Mouse (Mus musculus) MEL (cell line): Measurements from ENCODE around the gene Cdx2. TPM values are rescaled to one million over a fixed set of nuclear protein-coding genes. Genes with fewer than 3 reads are reported as not detected.

ENCODE experiments used
- DNase-seq: peaks from one replicate; pipeline ENCODE4 v3.0.0; 2011; ENCODE audit warnings: low read depth, low spot score
- H3K27ac ChIP-seq: 2 replicates; pipeline ENCODE4 v1.5.1; 2012; ENCODE audit warnings: low read depth, mild to moderate bottlenecking, control low read depth, low read length, moderate library complexity; ENCODE audit not compliant: control insufficient read depth
- H3K27me3 ChIP-seq, 2 experiments: fragments of 150-350 bp in 1 of 2; sonication (generic) in 1 of 2; 2 replicates each; pipeline ENCODE4 v1.6.1; 2012; ENCODE audit warnings: low read length in 2 of 2, mild to moderate bottlenecking in 2 of 2, improper control_type of control experiment in 1 of 2, moderate library complexity in 1 of 2; ENCODE audit not compliant: insufficient read depth in 2 of 2, control insufficient read depth in 1 of 2
- H3K36me3 ChIP-seq, 2 experiments: 2 replicates each; pipeline ENCODE4 v1.6.1; 2012 to 2014; ENCODE audit warnings: low read length in 2 of 2, improper control_type of control experiment in 1 of 2, inconsistent platforms in 1 of 2, mild to moderate bottlenecking in 1 of 2; ENCODE audit not compliant: insufficient read depth in 2 of 2, control insufficient read depth in 1 of 2
- H3K4me1 ChIP-seq, 2 experiments: fragments of 150-350 bp in 1 of 2; sonication (generic) in 1 of 2; 2 replicates each; pipeline ENCODE4 v1.6.1; 2012; ENCODE audit warnings: low read length in 2 of 2, improper control_type of control experiment in 1 of 2, mild to moderate bottlenecking in 1 of 2; ENCODE audit not compliant: insufficient read depth in 2 of 2, control insufficient read depth in 1 of 2
- H3K4me3 ChIP-seq, 2 experiments: fragments of 150-350 bp in 1 of 2; sonication (generic) in 1 of 2; 2 replicates each; pipeline ENCODE4 v1.5.1; 2012; ENCODE audit warnings: low read depth in 2 of 2, low read length in 2 of 2, mild to moderate bottlenecking in 2 of 2, moderate library complexity in 2 of 2, control low read depth in 1 of 2, improper control_type of control experiment in 1 of 2; ENCODE audit not compliant: control insufficient read depth in 1 of 2, insufficient read depth in 1 of 2
- H3K79me2 ChIP-seq: 2 replicates; pipeline ENCODE4 v1.6.1; 2012; ENCODE audit warnings: mild to moderate bottlenecking, low read length, moderate library complexity; ENCODE audit not compliant: control insufficient read depth, poor library complexity, insufficient read depth
- H3K9ac ChIP-seq: 2 replicates; pipeline ENCODE4 v1.6.1; 2012; ENCODE audit warnings: low read depth, mild to moderate bottlenecking, control low read depth, low read length, moderate library complexity; ENCODE audit not compliant: control insufficient read depth, poor library complexity, severe bottlenecking
- H3K9me3 ChIP-seq: fragments of 150-350 bp; sonication (generic); replicated peaks from 2 replicates; pipeline ENCODE4 v1.6.1; 2012; ENCODE audit warnings: mild to moderate bottlenecking, low read length, improper control_type of control experiment, moderate library complexity; ENCODE audit not compliant: insufficient read depth
- BHLHE40 ChIP-seq: IDR thresholded peaks from 2 replicates; pipeline ENCODE4 v1.6.1; 2012; ENCODE audit warnings: low read depth, mild to moderate bottlenecking, inconsistent platforms, low read length, improper control_type of control experiment, borderline replicate concordance
- CHD1 ChIP-seq: IDR thresholded peaks from 2 replicates; pipeline ENCODE4 v1.6.1; 2012; ENCODE audit warnings: low read depth, mild to moderate bottlenecking, inconsistent platforms, low read length, improper control_type of control experiment
- CHD2 ChIP-seq: IDR thresholded peaks from 2 replicates; pipeline ENCODE4 v1.6.1; 2011; ENCODE audit warnings: low read length, improper control_type of control experiment
- CTCF ChIP-seq, 3 experiments: IDR thresholded peaks in 2 of 3; conservative IDR thresholded peaks in 1 of 3; 2 replicates each; pipeline ENCODE4 v1.5.1; 2011 to 2012; ENCODE audit warnings: low read length in 3 of 3, low read depth in 2 of 3, mild to moderate bottlenecking in 2 of 3, improper control_type of control experiment in 1 of 3, inconsistent platforms in 1 of 3, mixed read lengths in 1 of 3, moderate library complexity in 1 of 3; ENCODE audit not compliant: control insufficient read depth in 1 of 3, insufficient read depth in 1 of 3, poor library complexity in 1 of 3, severe bottlenecking in 1 of 3
- E2F4 ChIP-seq: IDR thresholded peaks from 2 replicates; pipeline ENCODE4 v1.6.1; 2011; ENCODE audit warnings: low read depth, low read length, improper control_type of control experiment, borderline replicate concordance
- ELF1 ChIP-seq: IDR thresholded peaks from 2 replicates; pipeline ENCODE4 v1.6.1; 2014; ENCODE audit warnings: low read depth, mild to moderate bottlenecking, inconsistent platforms, low read length, improper control_type of control experiment, moderate library complexity
- EP300 ChIP-seq, 2 experiments: IDR thresholded peaks; 2 replicates each; pipeline ENCODE4 v1.6.1; 2011; ENCODE audit warnings: improper control_type of control experiment in 2 of 2, low read length in 2 of 2, low read depth in 1 of 2, mild to moderate bottlenecking in 1 of 2
- GATA1 ChIP-seq: IDR thresholded peaks from 2 replicates; pipeline ENCODE4 v1.6.1; 2011; ENCODE audit warnings: low read depth, low read length, improper control_type of control experiment
- HCFC1 ChIP-seq: IDR thresholded peaks from 2 replicates; pipeline ENCODE4 v1.6.1; 2012; ENCODE audit warnings: low read depth, mild to moderate bottlenecking, inconsistent platforms, low read length, improper control_type of control experiment, moderate library complexity
- MAFK ChIP-seq: IDR thresholded peaks from 2 replicates; pipeline ENCODE4 v1.6.1; 2011; ENCODE audit warnings: low read depth, mild to moderate bottlenecking, low read length, improper control_type of control experiment, borderline replicate concordance
- MAX ChIP-seq: IDR thresholded peaks from 2 replicates; pipeline ENCODE4 v1.6.1; 2011; ENCODE audit warnings: low read length, improper control_type of control experiment
- MEF2A ChIP-seq: IDR thresholded peaks from 2 replicates; pipeline ENCODE4 v1.6.1; 2014; ENCODE audit warnings: low read depth, mild to moderate bottlenecking, inconsistent platforms, low read length, improper control_type of control experiment; ENCODE audit not compliant: poor library complexity, insufficient replicate concordance, severe bottlenecking; ENCODE audit errors: extremely low read depth
- MXI1 ChIP-seq: IDR thresholded peaks from 2 replicates; pipeline ENCODE4 v1.6.1; 2011; ENCODE audit warnings: mild to moderate bottlenecking, low read depth, low read length, improper control_type of control experiment
- MYC ChIP-seq: IDR thresholded peaks from 2 replicates; pipeline ENCODE4 v1.6.1; 2011; ENCODE audit warnings: low read depth, mild to moderate bottlenecking, low read length, improper control_type of control experiment, moderate library complexity
- NELFE ChIP-seq: IDR thresholded peaks from 2 replicates; pipeline ENCODE4 v1.6.1; 2011; ENCODE audit warnings: low read depth, low read length, improper control_type of control experiment
- NRF1 ChIP-seq: IDR thresholded peaks from 2 replicates; pipeline ENCODE4 v1.6.1; 2014; ENCODE audit warnings: low read depth, mild to moderate bottlenecking, inconsistent platforms, low read length, improper control_type of control experiment, moderate library complexity; ENCODE audit not compliant: poor library complexity, insufficient read depth, severe bottlenecking
- RAD21 ChIP-seq: IDR thresholded peaks from 2 replicates; pipeline ENCODE4 v1.6.1; 2011; ENCODE audit warnings: mild to moderate bottlenecking, low read depth, low read length, improper control_type of control experiment
- RCOR1 ChIP-seq: IDR thresholded peaks from 2 replicates; pipeline ENCODE4 v1.6.1; 2012; ENCODE audit warnings: low read depth, mild to moderate bottlenecking, inconsistent platforms, low read length, improper control_type of control experiment
- SIN3A ChIP-seq: IDR thresholded peaks from 2 replicates; pipeline ENCODE4 v1.6.1; 2012; ENCODE audit warnings: low read length, improper control_type of control experiment, inconsistent platforms
- SMC3 ChIP-seq: IDR thresholded peaks from 2 replicates; pipeline ENCODE4 v1.6.1; 2011; ENCODE audit warnings: low read depth, low read length, improper control_type of control experiment
- TCF12 ChIP-seq: IDR thresholded peaks from 2 replicates; pipeline ENCODE4 v1.6.1; 2014; ENCODE audit warnings: low read depth, mild to moderate bottlenecking, inconsistent platforms, low read length, improper control_type of control experiment, moderate library complexity
- UBTF ChIP-seq: IDR thresholded peaks from 2 replicates; pipeline ENCODE4 v1.6.1; 2012; ENCODE audit warnings: low read depth, mild to moderate bottlenecking, inconsistent platforms, low read length, improper control_type of control experiment, moderate library complexity, borderline replicate concordance; ENCODE audit not compliant: insufficient read depth
- USF1 ChIP-seq: IDR thresholded peaks from 2 replicates; pipeline ENCODE4 v1.6.1; 2014; ENCODE audit warnings: low read depth, mild to moderate bottlenecking, inconsistent platforms, low read length, improper control_type of control experiment, moderate library complexity
- ZC3H11A ChIP-seq: IDR thresholded peaks from 2 replicates; pipeline ENCODE4 v1.6.1; 2012; ENCODE audit warnings: low read depth, mild to moderate bottlenecking, inconsistent platforms, low read length, improper control_type of control experiment
- ZKSCAN1 ChIP-seq: IDR thresholded peaks from 2 replicates; pipeline ENCODE4 v1.6.1; 2012; ENCODE audit warnings: low read depth, mild to moderate bottlenecking, inconsistent platforms, low read length, improper control_type of control experiment, moderate library complexity
- ZMIZ1 ChIP-seq: IDR thresholded peaks from 2 replicates; pipeline ENCODE4 v1.6.1; 2012; ENCODE audit warnings: low read depth, mild to moderate bottlenecking, inconsistent platforms, low read length, improper control_type of control experiment, moderate library complexity
- polyA plus RNA-seq, 2 experiments: library from polyadenylated mRNA; stranded (reverse) in 1 of 2; unstranded in 1 of 2; fragments of >175 nt in 1 of 2; fragments of >200 nt in 1 of 2; gene quantifications; 2 replicates each; pipeline versions ENCODE4 v1.2.1 to v1.2.4; 2012; ENCODE audit warnings: low replicate concordance in 2 of 2, low read depth in 1 of 2; ENCODE audit not compliant: insufficient read length in 2 of 2, insufficient read depth in 1 of 2, missing spikeins in 1 of 2
- total RNA-seq: library from RNA; depleted of rRNA; stranded (reverse); fragments of 300-350 nt; gene quantifications from 2 replicates; pipeline ENCODE4 v1.2.3, GENCODE M21; 2012

Cdx2 gene
- total and polyA plus RNA-seq, 3 experiments: not detected

DNA sequence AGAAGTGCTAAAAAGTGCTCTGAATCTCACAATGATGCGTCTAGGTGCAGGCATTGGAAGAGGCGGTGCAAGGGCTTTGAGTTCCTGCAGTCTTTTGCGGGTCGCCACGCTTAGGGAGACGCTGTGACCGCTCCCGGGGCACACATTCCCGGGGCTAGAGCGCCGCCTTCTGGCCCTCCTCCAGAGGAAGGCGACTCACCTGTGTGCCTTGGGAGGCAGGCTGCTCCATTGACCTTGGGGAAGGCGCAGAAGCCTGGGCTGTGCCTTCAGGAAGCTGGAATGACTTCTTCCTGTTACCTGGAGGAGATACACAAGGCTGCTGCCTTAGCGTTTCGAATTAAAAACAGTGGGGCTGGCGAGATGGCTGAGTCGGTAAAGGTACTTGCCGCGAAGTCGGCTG is 12.9 kb downstream of the Cdx2 start:
- no peak overlapping the region for H3K27ac ChIP-seq
- TF ChIP-seq NELFE (no peak), SMC3 (peak; percentile 73), HCFC1 (no peak), RCOR1 (no peak), RAD21 (peak; percentile 71), GATA1 (no peak), CHD2 (no peak), ZKSCAN1 (no peak), CTCF (IDR thresholded peaks at IDR 0.05 in 2 of 3, conservative IDR thresholded peaks at IDR 0.05 in 1 of 3; ENCODE audit: control insufficient read depth in 1 of 3, insufficient read depth in 1 of 3, low read depth in 2 of 3, low read length in 3 of 3, poor library complexity in 1 of 3, severe bottlenecking in 1 of 3) (peak; percentile 52 to 87 (median 78)), E2F4 (no peak), ZC3H11A (peak; percentile 60; the same call in 1 of the 2 replicates), MXI1 (no peak)
- TF ChIP-seq, all 39 proteins: peak for 4
- Histone ChIP-seq H3K4me1 (peaks cover 0 to 4% of the 10 kb centered on the region in 2 experiments; a peak in 2 of 4 replicates), H3K27me3 (0 out of 4 replicates have a peak, but pooled peaks cover 0 to 2% of the 10 kb centered on the region in 2 experiments), H3K36me3 (peaks cover 0 to 3% of the 10 kb centered on the region in 2 experiments; a peak in 1 of 4 replicates), H3K79me2 (no peaks in the 10 kb centered on the region; the same call in 1 of the 2 replicates), H3K4me3 (no peak overlapping the region), H3K9ac (no peak overlapping the region), H3K9me3 (no peaks in the 10 kb centered on the region)
- peak; percentile 65 for DNase-seq

- H3K79me2 ChIP-seq: no peaks in the 10 kb centered on the region; the same call in 1 of the 2 replicates
- H3K9me3 ChIP-seq: no peaks in the 10 kb centered on the region
- H3K27me3 ChIP-seq: 0 out of 4 replicates have a peak, but pooled peaks cover 0 to 2% of the 10 kb centered on the region in 2 experiments
- peak; percentile 96 for DNase-seq
- H3K27ac ChIP-seq: no peak overlapping the region; the same call in 1 of the 2 replicates
- H3K4me1 ChIP-seq: peaks cover 0 to 4% of the 10 kb centered on the region in 2 experiments; a peak in 2 of 4 replicates
- peaks cover 0 to 3% of the 10 kb centered on the region in 2 experiments; a peak in 1 of 4 replicates for H3K36me3 ChIP-seq
- peak overlapping the region; percentile 74 for H3K9ac ChIP-seq
- H3K4me3 ChIP-seq: peak overlapping the region; percentile 59 to 69
- TF ChIP-seq ZC3H11A: peak; percentile 86
- no peak for TF ChIP-seq MAFK
- TF ChIP-seq MYC: peak; percentile 85
- no peak for TF ChIP-seq EP300 (IDR thresholded peaks at IDR 0.05; ENCODE audit: low read depth in 1 of 2, low read length in 2 of 2)
- peak; percentile 54 for TF ChIP-seq NELFE
- TF ChIP-seq MAX: peak; percentile 77
- TF ChIP-seq ELF1: 0 out of 2 replicates have a peak, but pooled peaks have one; percentile 41
- TF ChIP-seq MEF2A: 0 out of 2 replicates have a peak, but pooled peaks have one; percentile 28
- TF ChIP-seq SIN3A: peak; percentile 80
- TF ChIP-seq NRF1: peak; percentile 60
- TF ChIP-seq UBTF: peak; percentile 53; the same call in 1 of the 2 replicates
- TF ChIP-seq CTCF (IDR thresholded peaks at IDR 0.05 in 2 of 3, conservative IDR thresholded peaks at IDR 0.05 in 1 of 3; ENCODE audit: control insufficient read depth in 1 of 3, insufficient read depth in 1 of 3, low read depth in 2 of 3, low read length in 3 of 3, poor library complexity in 1 of 3, severe bottlenecking in 1 of 3): peak; percentile 97 to 100 (median 99)
- no peak for TF ChIP-seq ZMIZ1
- TF ChIP-seq GATA1: no peak
- peak; percentile 13; the same call in 1 of the 2 replicates for TF ChIP-seq USF1
- 0 out of 2 replicates have a peak, but pooled peaks have one; percentile 55 for TF ChIP-seq BHLHE40
- TF ChIP-seq RAD21: peak; percentile 93
- TF ChIP-seq TCF12: peak; percentile 67
- peak; percentile 94 for TF ChIP-seq SMC3
- TF ChIP-seq CHD1: no peak
- TF ChIP-seq RCOR1: peak; percentile 45; the same call in 1 of the 2 replicates
- TF ChIP-seq MXI1: peak; percentile 81
These were observed 13.8 kb downstream of the Cdx2 start for GRCm38 (mm10) chr5:147293127-147293910.
